Mouse (Mus musculus) limb, embryonic 14.5 days (tissue): ENCODE results near the gene Ptgfr. TPM values are rescaled to one million over a fixed set of nuclear protein-coding genes. Genes with fewer than 3 reads are reported as not detected.

Source experiments
- ATAC-seq: fragments of 200-750 bp; cut with Nextera tagmentation; 2 replicates; pipeline ENCODE4 v1.8.0; 2017; ENCODE audit warnings: low read depth, moderate number of reproducible peaks, moderate TSS enrichment; ENCODE audit not compliant: low FRiP score
- DNase-seq: peaks from one replicate; pipeline ENCODE4 v3.0.0-alpha.2; 2015; ENCODE audit warnings: low spot score
- H3K27ac ChIP-seq: fragments of 300-500 bp; sonication (generic); replicated peaks from 2 replicates; pipeline ENCODE4 v1.5.1; 2014; ENCODE audit warnings: low read depth, mild to moderate bottlenecking, low read length, moderate library complexity, mixed read lengths
- H3K27me3 ChIP-seq: fragments of 300-500 bp; sonication (generic); 2 replicates; pipeline ENCODE4 v1.6.1; 2014; ENCODE audit warnings: low read length, mixed read lengths; ENCODE audit not compliant: control insufficient read depth, insufficient read depth
- H3K36me3 ChIP-seq: fragments of 300-500 bp; sonication (generic); 2 replicates; pipeline ENCODE4 v1.6.1; 2014; ENCODE audit warnings: mild to moderate bottlenecking, low read length, moderate library complexity, mixed read lengths; ENCODE audit not compliant: control insufficient read depth, insufficient read depth
- H3K4me1 ChIP-seq: fragments of 300-500 bp; sonication (generic); 2 replicates; pipeline ENCODE4 v1.6.1; 2014; ENCODE audit warnings: antibody characterized with exemption, low read length, mixed read lengths; ENCODE audit not compliant: control insufficient read depth, insufficient read depth
- H3K4me2 ChIP-seq: fragments of 300-500 bp; sonication (generic); replicated peaks from 2 replicates; pipeline ENCODE4 v1.6.1; 2014; ENCODE audit warnings: low read depth, mild to moderate bottlenecking, low read length, moderate library complexity; ENCODE audit not compliant: severe bottlenecking
- H3K4me3 ChIP-seq: fragments of 300-500 bp; sonication (generic); replicated peaks from 2 replicates; pipeline ENCODE4 v1.5.1; 2014; ENCODE audit warnings: low read length
- H3K9ac ChIP-seq: fragments of 300-500 bp; sonication (generic); 2 replicates; pipeline ENCODE4 v1.6.1; 2014; ENCODE audit warnings: mild to moderate bottlenecking, low read depth, low read length, moderate library complexity; ENCODE audit not compliant: severe bottlenecking
- H3K9me3 ChIP-seq: fragments of 300-500 bp; sonication (generic); 2 replicates; pipeline ENCODE4 v1.6.1; 2016; ENCODE audit warnings: low read length; ENCODE audit not compliant: control insufficient read depth
- POLR2A ChIP-seq: fragments of 200-500 bp; IDR thresholded peaks from 2 replicates; pipeline ENCODE4 v1.8.0; 2012; ENCODE audit warnings: inconsistent platforms, mild to moderate bottlenecking, moderate library complexity, borderline replicate concordance; ENCODE audit not compliant: insufficient read depth, insufficient read length; ENCODE audit errors: extremely low read depth
- WGBS: fragments of 180-500 bp; shearing (Covaris S2); extraction: QIAGEN DNeasy Blood & Tissue Kit; methylation state at CpG from one replicate; pipeline ENCODE4 v1.1.7; 2014; 5-methylcytosine and 5-hydroxymethylcytosine counted together
- polyA plus RNA-seq, 2 experiments: library from polyadenylated mRNA; depleted of rRNA in 1 of 2; stranded (reverse) in 1 of 2; unstranded in 1 of 2; fragments of >200 nt; fragmentation: Nextera tagmentation in 1 of 2; extraction: Ambion mirVana in 1 of 2; gene quantifications; 2 replicates each; pipeline versions ENCODE4 v1.2.1 to v1.2.3; 2012 to 2014

Gene Ptgfr
- polyA plus RNA-seq, 2 experiments: 3.6 to 7.2 TPM

GRCm38 (mm10) chr3:151788622-151789021 is 48.8 kb downstream of the Ptgfr start:
- no peak for ATAC-seq
- Histone ChIP-seq H3K27me3 (no peaks in the 10 kb centered on the region), H3K36me3 (no peaks in the 10 kb centered on the region), H3K4me2 (no peak overlapping the region), H3K4me1 (no peaks in the 10 kb centered on the region), H3K9me3 (no peaks in the 10 kb centered on the region), H3K27ac (no peak overlapping the region), H3K4me3 (no peak overlapping the region), H3K9ac (no peak overlapping the region)
- DNase-seq: no peak
- WGBS: 82% methylated on average over 8 of the region's 8 CpGs
- TF ChIP-seq POLR2A: no peak

- H3K9ac ChIP-seq: no peak overlapping the region
- no peak overlapping the region for H3K27ac ChIP-seq
- no peaks in the 10 kb centered on the region for H3K36me3 ChIP-seq
- no peaks in the 10 kb centered on the region for H3K27me3 ChIP-seq
- no peak overlapping the region for H3K4me2 ChIP-seq
- 66% methylated on average over 4 of the region's 4 CpGs for WGBS
- H3K4me3 ChIP-seq: no peak overlapping the region
- TF ChIP-seq POLR2A: no peak
- H3K9me3 ChIP-seq: no peaks in the 10 kb centered on the region
- no peak for ATAC-seq
- DNase-seq: peak; percentile 52
- no peaks in the 10 kb centered on the region for H3K4me1 ChIP-seq
Observed at GRCm38 (mm10) chr3:151775089-151775488, 62.3 kb downstream of the Ptgfr start.

- no peak for ATAC-seq
- DNase-seq: peak; percentile 56
- no peaks in the 10 kb centered on the region for H3K27me3 ChIP-seq
- H3K9ac ChIP-seq: no peak overlapping the region
- no peak overlapping the region for H3K4me2 ChIP-seq
- H3K4me3 ChIP-seq: no peak overlapping the region
- no peaks in the 10 kb centered on the region for H3K36me3 ChIP-seq
- no peak overlapping the region for H3K27ac ChIP-seq
- H3K4me1 ChIP-seq: no peaks in the 10 kb centered on the region
- TF ChIP-seq POLR2A: no peak
- WGBS: 55% methylated on average over 3 of the region's 3 CpGs
- H3K9me3 ChIP-seq: no peaks in the 10 kb centered on the region
Observed at GRCm38 (mm10) chr3:151771074-151771473, 66.4 kb downstream of the Ptgfr start.

GRCm38 (mm10) chr3:151749737-151750136 is 87.7 kb downstream of the Ptgfr start, which contains the start of gene Ifi44:
TSS of gene Ifi44 (minus strand) at chr3:151749960.
- no peak within 1 kb of the TSS for H3K4me3 ChIP-seq
- H3K4me2 ChIP-seq: no peak within 1 kb of the TSS
- H3K36me3 ChIP-seq: no peaks in the 10 kb centered on the region
- H3K27ac ChIP-seq: no peak within 1 kb of the TSS
- 48% methylated on average over 7 of the region's 7 CpGs for WGBS
- no peaks in the 10 kb centered on the region for H3K27me3 ChIP-seq
- H3K9ac ChIP-seq: no peak within 1 kb of the TSS
- ATAC-seq: no peak
- DNase-seq: peak; percentile 13
- no peaks in the 10 kb centered on the region for H3K4me1 ChIP-seq
- H3K9me3 ChIP-seq: no peaks in the 10 kb centered on the region
- TF ChIP-seq POLR2A: no peak

GRCm38 (mm10) chr3:151748514-151748913 is 88.9 kb downstream of the Ptgfr start:
- H3K4me2 ChIP-seq: no peak overlapping the region
- TF ChIP-seq POLR2A: no peak
- H3K4me1 ChIP-seq: no peaks in the 10 kb centered on the region
- no peaks in the 10 kb centered on the region for H3K9me3 ChIP-seq
- no peak overlapping the region for H3K9ac ChIP-seq
- H3K27me3 ChIP-seq: no peaks in the 10 kb centered on the region
- no peak overlapping the region for H3K27ac ChIP-seq
- no peaks in the 10 kb centered on the region for H3K36me3 ChIP-seq
- no peak for ATAC-seq
- no peak for DNase-seq
- 92% methylated on average over 1 of the region's 1 CpGs for WGBS
- H3K4me3 ChIP-seq: no peak overlapping the region

Other genes starting within 250 kb of the Ptgfr start
- 0.50 and 0.54 TPM in 2 replicates for gene Ifi44, start 87.7 kb downstream of the Ptgfr start, polyA plus RNA-seq (2012; rRNA removed)
- 0.30 and 0.41 TPM in 2 replicates for gene Ifi44, start 87.7 kb downstream of the Ptgfr start, polyA plus RNA-seq (2014; fragmentation: Nextera tagmentation; extraction: Ambion mirVana)
- gene Ifi44l, start 74.7 kb downstream of the Ptgfr start, polyA plus RNA-seq (2012; rRNA removed): 0.05 and 0.06 TPM in 2 replicates
- gene Ifi44l, start 74.7 kb downstream of the Ptgfr start, polyA plus RNA-seq (2014; fragmentation: Nextera tagmentation; extraction: Ambion mirVana): 0.23 TPM in 1 of 2 replicates, not detected in the other